Mouse (Mus musculus): ENCODE measurements at regions not wholly inside any gene's neighbourhood (a gene's known extent, or its start where the extent isn't known, plus 50 kb on each side); places are given as distances from the start of the nearest gene placed in this dataset.
A peak's percentile ranks its signal among the peaks of the same experiment; 100 is the strongest.

DNA sequence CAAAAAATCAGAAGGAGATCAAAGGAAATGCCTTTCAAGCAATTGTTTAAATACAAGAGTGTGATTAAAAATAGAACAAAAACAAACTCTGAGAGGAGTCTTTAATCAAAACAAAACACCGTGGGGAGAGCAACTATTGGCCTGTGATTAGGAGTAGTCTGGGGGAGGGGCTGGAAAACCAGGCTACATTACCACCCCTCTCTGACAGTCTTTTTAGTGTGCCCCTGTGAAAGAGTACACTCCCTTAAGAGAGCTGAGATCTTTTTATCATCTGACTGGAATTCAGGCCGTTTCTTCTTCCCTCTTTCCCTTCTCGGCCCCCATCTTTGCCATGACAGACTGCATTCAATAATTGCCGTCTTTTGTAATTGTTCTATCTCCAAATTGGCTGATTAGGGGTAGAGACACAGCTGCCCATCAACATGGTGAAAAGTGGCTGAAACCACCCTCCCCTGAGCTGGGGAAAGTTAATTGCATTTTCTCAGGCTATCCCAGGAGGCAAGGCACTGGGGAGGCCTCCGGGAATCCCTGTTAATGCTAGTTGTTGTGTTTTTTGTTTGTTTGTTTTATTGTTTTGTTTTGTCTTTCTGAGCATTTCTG is 68.8 kb upstream of the Zbtb18 start:
- no peak for DNase-seq (ENCODE audit: low read depth, low spot score)
- H3K9me3 ChIP-seq (replicated peaks; ENCODE audit: insufficient read depth, low read length): no peaks in the 10 kb centered on the region
- TF ChIP-seq ELF1 (IDR thresholded peaks at IDR 0.05; ENCODE audit: low read depth, low read length): no peak
- no peak for TF ChIP-seq ZC3H11A (IDR thresholded peaks at IDR 0.05; ENCODE audit: low read depth, low read length)
- no peak for TF ChIP-seq ZMIZ1 (IDR thresholded peaks at IDR 0.05; ENCODE audit: low read depth, low read length)
- TF ChIP-seq EP300 (IDR thresholded peaks at IDR 0.05; ENCODE audit: low read depth in 1 of 2, low read length in 2 of 2): no peak
- TF ChIP-seq MYB (IDR thresholded peaks at IDR 0.05; ENCODE audit: low read depth, low read length): no peak
- TF ChIP-seq USF1 (IDR thresholded peaks at IDR 0.05; ENCODE audit: low read depth, low read length): no peak
- no peak for TF ChIP-seq POLR2AphosphoS5 (IDR thresholded peaks at IDR 0.05; ENCODE audit: borderline replicate concordance, low read depth, low read length)
- TF ChIP-seq GABPA (IDR thresholded peaks at IDR 0.05; ENCODE audit: low read depth, low read length): no peak
- TF ChIP-seq POLR2AphosphoS2 (IDR thresholded peaks at IDR 0.05; ENCODE audit: low read length): no peak
- no peak for TF ChIP-seq MAX (IDR thresholded peaks at IDR 0.05; ENCODE audit: low read length)
- TF ChIP-seq KAT2A (conservative IDR thresholded peaks at IDR 0.05; ENCODE audit: low read depth, low read length): no peak
- no peak for TF ChIP-seq ZNF384 (IDR thresholded peaks at IDR 0.05; ENCODE audit: low read depth, low read length)
- TF ChIP-seq SIN3A (IDR thresholded peaks at IDR 0.05; ENCODE audit: low read length): no peak

DNA sequence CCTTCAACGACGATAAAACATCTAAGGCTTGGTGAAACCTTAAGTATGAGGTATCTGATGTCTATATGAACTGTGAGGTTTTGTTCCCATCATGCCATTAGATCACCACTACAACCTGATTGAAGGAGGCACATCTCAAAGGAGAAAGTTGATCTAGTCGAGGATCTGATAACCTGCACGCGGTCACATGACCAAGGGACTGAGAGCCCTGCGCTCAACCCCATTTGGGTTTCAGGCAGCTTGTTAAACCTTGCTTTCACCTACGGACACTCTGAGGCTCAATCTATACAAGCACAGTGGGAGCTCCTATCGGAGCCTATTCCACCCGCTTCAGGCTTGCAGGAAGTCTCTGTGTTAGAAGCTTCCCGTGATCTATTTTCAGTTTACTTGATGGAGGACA is 70.1 kb upstream of the Zbtb18 start:
- no peak overlapping the region for H3K9ac ChIP-seq (ENCODE audit: control insufficient read depth, low read depth, low read length, poor library complexity, severe bottlenecking)

More for the DNA sequence above, 68.8 kb upstream of the Zbtb18 start:
- Histone ChIP-seq H3K27ac (ENCODE audit: control insufficient read depth, low read depth, low read length) (no peak overlapping the region), H3K36me3 (ENCODE audit: control insufficient read depth in 1 of 2, insufficient read depth in 2 of 2, low read length in 2 of 2) (peaks cover 0 to 4% of the 10 kb centered on the region in 2 experiments; a peak in 2 of 4 replicates), H3K27me3 (ENCODE audit: control insufficient read depth in 1 of 2, insufficient read depth in 2 of 2, low read length in 2 of 2) (no peaks in the 10 kb centered on the region), H3K4me1 (ENCODE audit: control insufficient read depth in 1 of 2, insufficient read depth in 2 of 2, low read length in 2 of 2) (no peaks in the 10 kb centered on the region), H3K79me2 (ENCODE audit: control insufficient read depth, insufficient read depth, low read length, poor library complexity) (no peaks in the 10 kb centered on the region), H3K9ac (ENCODE audit: control insufficient read depth, low read depth, low read length, poor library complexity, severe bottlenecking) (no peak overlapping the region), H3K4me3 (ENCODE audit: control insufficient read depth in 1 of 2, insufficient read depth in 1 of 2, low read depth in 2 of 2, low read length in 2 of 2) (no peak overlapping the region)

More for the DNA sequence above, 70.1 kb upstream of the Zbtb18 start:
- H3K4me3 ChIP-seq (ENCODE audit: control insufficient read depth in 1 of 2, insufficient read depth in 1 of 2, low read depth in 2 of 2, low read length in 2 of 2): no peak overlapping the region
- DNase-seq (ENCODE audit: low read depth, low spot score): no peak
- 0 out of 4 replicates have a peak, but pooled peaks cover 0 to 4% of the 10 kb centered on the region in 2 experiments for H3K4me1 ChIP-seq (ENCODE audit: control insufficient read depth in 1 of 2, insufficient read depth in 2 of 2, low read length in 2 of 2)
- H3K27me3 ChIP-seq (ENCODE audit: control insufficient read depth in 1 of 2, insufficient read depth in 2 of 2, low read length in 2 of 2): no peaks in the 10 kb centered on the region
- H3K79me2 ChIP-seq (ENCODE audit: control insufficient read depth, insufficient read depth, low read length, poor library complexity): no peaks in the 10 kb centered on the region
- H3K9me3 ChIP-seq (replicated peaks; ENCODE audit: insufficient read depth, low read length): no peaks in the 10 kb centered on the region
- TF ChIP-seq GABPA (IDR thresholded peaks at IDR 0.05; ENCODE audit: low read depth, low read length) (no peak), USF1 (IDR thresholded peaks at IDR 0.05; ENCODE audit: low read depth, low read length) (0 out of 2 replicates have a peak, but pooled peaks have one; percentile 7)
- H3K36me3 ChIP-seq (ENCODE audit: control insufficient read depth in 1 of 2, insufficient read depth in 2 of 2, low read length in 2 of 2): peaks cover 0 to 6% of the 10 kb centered on the region in 2 experiments; a peak in 2 of 4 replicates
- no peak overlapping the region for H3K27ac ChIP-seq (ENCODE audit: control insufficient read depth, low read depth, low read length)

Data from MEL (cell line).